Mouse (Mus musculus) C2C12 (cell line): ENCODE measurements around the gene Tomm6.

Experiments
- CEBPB ChIP-seq: IDR thresholded peaks from one replicate; pipeline ENCODE4 v1.6.1; 2011; ENCODE audit warnings: low read depth, mild to moderate bottlenecking, control low read depth, moderate library complexity
- CTCF ChIP-seq: IDR thresholded peaks from one replicate; pipeline ENCODE4 v1.5.1; 2011; ENCODE audit not compliant: control insufficient read depth, insufficient read depth, insufficient read length
- FOSL1 ChIP-seq: IDR thresholded peaks from one replicate; pipeline ENCODE4 v1.8.0; 2011; ENCODE audit warnings: mild to moderate bottlenecking, low read length; ENCODE audit not compliant: poor library complexity, insufficient read depth, severe bottlenecking

GRCm38 (mm10) chr17:47663009-47663713 is 25.0 kb downstream of the Tomm6 start:
- TF ChIP-seq CTCF (no peak), CEBPB (no peak), FOSL1 (no peak)
